Mouse (Mus musculus) olfactory bulb, adult 2 months (tissue): ENCODE results near the gene Casq2.

Source experiments
- CTCF ChIP-seq: fragments of 200-500 bp; IDR thresholded peaks from 2 replicates; pipeline ENCODE4 v1.5.1; 2012; ENCODE audit warnings: low read depth, mild to moderate bottlenecking, low read length, moderate library complexity; ENCODE audit not compliant: insufficient read depth
- POLR2A ChIP-seq: fragments of 200-500 bp; IDR thresholded peaks from 2 replicates; pipeline ENCODE4 v1.6.1; 2012; ENCODE audit warnings: mild to moderate bottlenecking, low read depth, low read length, moderate library complexity; ENCODE audit not compliant: insufficient read depth

DNA sequence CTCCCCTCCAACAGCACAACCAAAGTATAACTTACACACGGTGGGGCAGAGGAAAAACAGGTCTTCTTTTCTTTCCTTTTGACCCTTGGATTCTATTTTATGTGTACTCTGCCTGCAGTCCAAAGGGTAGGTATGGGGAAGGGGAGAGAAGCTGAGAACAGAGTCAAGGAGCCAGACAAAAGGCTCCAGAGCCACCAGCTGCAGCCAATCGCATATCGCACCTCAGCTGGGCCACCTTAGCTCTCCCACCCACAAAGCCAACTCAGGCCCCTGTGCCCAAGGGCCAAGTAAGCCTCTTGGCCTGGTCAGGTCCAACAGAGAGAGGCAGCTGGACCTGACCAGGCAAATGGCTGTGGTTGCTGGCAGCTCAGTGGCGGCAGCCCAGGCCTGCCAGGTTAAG, 66.3 kb downstream of the Casq2 start:
- TF ChIP-seq POLR2A (no peak), CTCF (no peak)
